Mouse (Mus musculus) brain, embryonic 14.5 days (tissue): Measurements from ENCODE around the gene Nceh1.

Experiments used
- CTCF ChIP-seq: fragments of 200-500 bp; IDR thresholded peaks from 2 replicates; pipeline ENCODE4 v1.5.1; 2012; ENCODE audit warnings: inconsistent platforms, mild to moderate bottlenecking, moderate library complexity, borderline replicate concordance; ENCODE audit not compliant: insufficient read depth, insufficient read length; ENCODE audit errors: extremely low read depth
- POLR2A ChIP-seq: fragments of 200-500 bp; IDR thresholded peaks from 2 replicates; pipeline ENCODE4 v1.6.1; 2012; ENCODE audit warnings: mild to moderate bottlenecking, inconsistent platforms, borderline replicate concordance; ENCODE audit not compliant: poor library complexity, insufficient read depth, insufficient read length, severe bottlenecking; ENCODE audit errors: extremely low read depth

DNA sequence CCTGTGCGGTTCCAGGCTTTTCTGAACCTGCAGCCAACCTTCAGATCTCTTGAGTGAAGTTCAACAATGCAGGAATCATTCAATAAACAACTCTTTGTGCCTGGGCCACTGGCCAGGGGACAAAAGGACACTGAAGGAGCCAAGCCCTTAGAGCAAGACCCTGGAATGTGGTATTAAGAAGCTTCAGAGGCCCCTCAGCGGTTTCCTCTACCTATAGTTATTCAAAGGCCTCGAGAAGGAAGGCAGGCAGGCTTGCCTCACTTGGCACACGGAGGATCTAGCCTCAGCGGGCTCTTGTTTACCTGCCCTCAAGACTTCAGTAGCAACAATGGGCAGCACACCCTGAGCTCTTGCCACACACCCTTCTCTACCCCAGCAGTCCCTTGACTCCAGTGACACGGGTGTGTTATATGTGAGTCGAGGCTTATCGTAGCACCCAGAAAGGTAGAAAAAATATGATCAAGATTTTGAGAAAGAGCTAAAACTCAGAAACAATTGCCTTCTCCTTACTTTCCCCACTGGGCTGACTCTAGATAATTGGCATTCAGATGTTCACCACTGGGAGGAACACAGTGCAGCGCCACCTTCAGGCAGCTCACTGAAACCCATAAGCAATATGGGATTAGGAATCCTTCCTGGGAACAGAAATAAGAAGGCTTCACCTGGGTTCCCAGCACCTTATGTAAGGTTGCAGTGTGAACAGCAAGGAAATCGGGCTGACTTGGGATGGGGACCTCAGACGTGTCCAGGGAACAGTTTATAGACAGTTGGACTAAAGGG, 46.0 kb downstream of the Nceh1 start:
- peak; percentile 32; the same call in 1 of the 2 replicates for TF ChIP-seq CTCF
- TF ChIP-seq POLR2A: no peak
